Mouse (Mus musculus) heart, adult 9 months (tissue): ENCODE results near the gene Cped1.

ENCODE experiments used
- DNase-seq, 2 experiments: peaks; one replicate each; pipeline ENCODE4 v3.0.0; 2022; ENCODE audit warnings: low spot score in 2 of 2

Gene Cped1

GRCm38 (mm10) chr6:22086056-22086455, 100.3 kb downstream of the Cped1 start:
- DNase-seq, result no peak

- DNase-seq, result peak; percentile 27 to 36
These were observed 102.8 kb downstream of the Cped1 start for GRCm38 (mm10) chr6:22088346-22089064.

DNA sequence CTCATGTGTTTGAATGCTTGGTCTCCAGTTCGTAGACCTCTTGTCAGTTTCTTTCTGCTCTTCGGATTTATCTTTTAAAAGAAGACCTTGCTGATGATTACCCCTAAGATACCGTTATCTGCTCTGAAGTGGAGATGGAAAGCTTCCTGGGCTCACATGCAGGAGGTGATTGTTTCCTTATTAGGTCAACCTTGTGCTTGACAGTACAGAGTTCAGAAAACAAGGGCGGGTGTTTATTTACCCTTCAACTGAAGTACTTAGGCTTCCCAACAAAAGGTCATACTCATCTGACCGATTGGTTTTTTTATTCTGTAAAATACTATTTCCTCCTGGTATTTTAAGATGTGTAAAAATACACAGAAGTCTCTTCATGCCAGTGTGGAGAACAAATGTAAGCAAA, 106.1 kb downstream of the Cped1 start:
- no peak for DNase-seq

DNA sequence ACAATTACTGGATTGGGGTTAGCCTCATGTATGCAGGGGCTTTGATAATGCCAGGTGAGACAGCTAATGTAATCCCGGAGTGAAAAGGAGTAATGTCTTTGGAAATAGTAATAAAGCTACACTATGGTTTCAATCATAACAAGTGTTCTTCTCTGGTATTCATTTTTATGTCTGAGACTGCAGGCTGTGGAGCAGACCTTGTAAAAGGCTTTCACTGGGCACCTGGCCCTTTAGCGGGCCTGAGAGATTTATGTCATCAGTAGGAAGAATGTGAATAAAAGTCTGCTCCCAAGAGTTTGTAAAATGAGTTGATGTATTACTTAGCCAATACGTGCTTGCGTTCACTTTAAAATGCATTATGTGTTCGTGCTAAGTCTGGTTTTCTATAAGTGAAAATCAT, 108.1 kb downstream of the Cped1 start:
- DNase-seq, result no peak

DNA sequence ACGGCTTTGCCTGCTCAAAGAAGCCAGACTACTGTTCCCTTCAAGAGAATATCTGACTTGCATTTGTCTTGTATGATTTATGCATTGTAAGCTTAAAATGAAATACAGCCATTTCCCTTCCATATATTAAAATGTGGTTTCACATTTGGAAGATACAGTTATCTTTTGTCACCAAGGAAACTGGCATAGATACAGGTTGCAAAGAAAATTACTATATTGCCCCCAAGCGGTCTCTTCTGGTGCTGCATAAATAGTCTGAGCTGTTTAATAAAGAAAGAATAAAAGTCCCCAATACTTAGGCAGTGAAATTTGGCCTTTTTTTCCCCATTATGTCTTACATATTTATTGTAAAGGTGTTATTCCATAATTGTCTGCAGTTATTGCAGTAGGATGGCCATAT, 112.0 kb downstream of the Cped1 start:
- peak in 1 of 2 experiments; percentile 30 for DNase-seq

DNA sequence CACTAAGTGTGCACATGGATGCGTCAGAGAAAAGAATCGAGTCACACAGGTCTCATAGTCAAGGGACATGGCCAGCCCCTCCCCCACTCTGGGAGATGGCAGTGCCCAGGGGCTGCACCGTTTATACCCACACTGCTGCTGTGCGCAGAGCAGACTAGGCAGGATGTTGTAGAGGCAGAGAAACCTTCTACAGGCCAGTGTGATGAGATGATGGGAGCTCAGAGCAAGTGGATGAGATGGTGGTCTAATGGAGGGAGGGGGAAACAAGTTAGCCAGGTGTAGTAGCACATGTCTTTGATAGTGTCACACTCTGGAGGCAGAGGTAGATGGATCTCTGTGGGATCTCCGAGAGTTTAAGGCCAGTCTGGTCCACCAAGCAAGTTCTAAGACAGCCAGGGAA, 114.1 kb downstream of the Cped1 start:
- no peak for DNase-seq

- no peak for DNase-seq
These were observed 116.2 kb downstream of the Cped1 start for GRCm38 (mm10) chr6:22101939-22102338.

DNA sequence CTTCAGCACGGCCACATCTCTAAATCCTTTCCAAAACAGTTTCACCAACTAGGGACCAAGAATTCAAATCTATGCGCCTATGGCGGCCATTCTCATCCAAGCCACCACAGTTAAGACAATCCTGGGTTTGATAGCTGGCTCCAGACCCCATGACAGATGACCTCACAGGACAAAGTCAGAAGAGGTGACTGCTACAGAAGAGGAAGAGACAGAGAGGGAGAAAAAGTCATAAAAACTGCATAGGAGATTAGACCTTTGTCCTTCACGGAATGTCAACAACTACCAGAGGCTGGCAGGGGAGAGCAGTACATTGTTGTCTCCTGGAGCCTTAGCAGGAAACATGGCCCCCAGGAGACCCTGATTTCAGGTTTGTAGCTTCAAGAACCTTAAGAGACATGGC, 117.0 kb downstream of the Cped1 start:
- DNase-seq, result no peak

GRCm38 (mm10) chr6:22103713-22104112, 118.0 kb downstream of the Cped1 start:
- DNase-seq, result no peak

DNA sequence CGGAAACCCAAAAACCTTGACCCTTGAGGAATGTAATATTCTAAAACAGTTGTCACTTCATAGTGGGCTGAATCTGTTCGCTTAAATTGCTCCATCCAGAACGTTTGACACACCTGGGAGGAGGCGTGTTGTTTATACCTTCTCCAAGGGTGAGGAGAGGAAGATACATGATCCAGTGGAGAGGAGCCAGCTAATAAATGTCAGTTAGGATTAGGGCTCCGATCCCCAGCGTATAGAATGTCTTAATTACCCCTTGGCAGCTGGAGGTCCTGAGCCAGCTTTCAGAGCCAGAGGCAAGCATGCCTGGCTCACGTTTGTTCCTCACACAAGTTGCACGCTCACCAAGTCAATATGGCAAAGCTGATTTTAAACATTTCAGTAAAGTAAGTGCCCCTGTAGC, 118.5 kb downstream of the Cped1 start:
- no peak for DNase-seq

- DNase-seq, result no peak
These were observed 128.4 kb downstream of the Cped1 start for GRCm38 (mm10) chr6:22114079-22114478.

GRCm38 (mm10) chr6:22116679-22117078, 131.0 kb downstream of the Cped1 start:
- DNase-seq, result no peak

GRCm38 (mm10) chr6:22122080-22122479, 136.4 kb downstream of the Cped1 start:
- peak; percentile 20 to 46 for DNase-seq

DNA sequence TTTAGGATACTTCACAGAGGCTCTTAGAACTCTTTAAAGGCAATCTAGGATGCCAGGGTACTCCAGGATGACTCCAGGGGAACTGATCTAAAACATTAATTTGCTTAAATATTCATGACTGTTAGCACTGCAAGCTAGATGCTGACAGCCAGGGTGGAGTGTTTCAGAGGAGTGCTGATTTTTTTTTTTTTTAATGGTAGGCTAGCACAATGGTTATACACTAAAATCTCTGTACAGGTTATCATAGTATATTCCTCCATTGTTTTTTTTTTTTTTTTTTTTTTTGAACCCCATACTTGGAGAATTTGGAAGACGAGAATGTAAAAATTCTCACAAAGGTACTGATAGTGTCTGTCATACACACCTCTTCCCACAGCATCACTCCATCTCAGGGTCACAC, 137.0 kb downstream of the Cped1 start:
- DNase-seq, result no peak

DNA sequence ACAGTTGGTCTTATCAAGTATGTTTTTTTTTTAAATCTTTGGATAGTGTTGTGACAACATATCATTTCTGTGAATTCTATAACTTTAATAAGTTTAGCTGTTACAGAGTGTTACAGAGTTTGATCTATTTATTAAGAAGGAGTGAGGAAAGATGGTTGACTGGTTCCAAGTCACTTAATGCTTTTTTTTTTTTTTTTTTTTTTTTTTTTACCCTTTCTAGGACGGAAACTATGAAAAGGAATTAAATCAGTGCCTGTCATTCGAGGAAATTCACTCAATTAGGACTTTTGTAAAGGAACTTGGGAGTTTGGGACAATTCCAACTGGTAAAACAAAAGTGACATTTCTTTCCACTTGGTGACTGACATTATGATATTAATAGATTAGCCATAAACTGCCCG, 137.6 kb downstream of the Cped1 start:
- no peak for DNase-seq

DNA sequence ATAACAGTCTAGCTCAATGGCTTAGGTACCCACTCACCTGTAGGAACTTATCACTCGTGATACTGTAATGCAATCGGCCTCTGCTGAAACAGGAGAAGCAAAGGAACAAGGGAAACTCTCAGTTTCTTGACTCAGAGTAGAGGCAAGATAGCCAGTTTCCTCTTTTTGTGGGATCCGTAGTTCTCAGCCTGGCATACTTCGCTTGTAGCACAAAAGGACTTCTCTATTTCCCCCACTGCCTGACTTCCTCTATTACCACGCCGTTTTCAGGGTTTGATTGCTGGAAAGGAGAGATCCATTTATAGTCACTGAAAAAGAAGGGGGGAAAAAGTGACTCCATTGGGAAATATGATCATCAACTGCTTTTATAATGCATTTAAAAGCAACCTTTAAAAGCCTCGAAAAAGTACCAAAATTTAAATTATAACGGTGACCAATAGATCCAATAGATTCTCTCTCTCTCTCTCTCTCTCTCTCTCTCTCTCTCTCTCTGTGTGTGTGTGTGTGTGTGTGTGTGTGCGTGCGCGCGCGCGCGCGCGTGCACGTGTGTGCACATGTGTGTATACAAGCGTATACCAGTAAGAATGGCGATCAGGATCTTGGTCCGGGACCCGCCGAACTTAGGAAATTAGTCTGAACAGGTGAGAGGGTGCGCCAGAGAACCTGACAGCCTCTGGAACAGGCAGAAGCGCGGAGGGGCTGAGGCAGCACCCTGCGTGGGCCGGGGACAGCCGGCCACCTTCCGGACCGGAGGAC, 139.0 kb downstream of the Cped1 start:
- peak in 1 of 2 experiments; percentile 12 for DNase-seq

DNA sequence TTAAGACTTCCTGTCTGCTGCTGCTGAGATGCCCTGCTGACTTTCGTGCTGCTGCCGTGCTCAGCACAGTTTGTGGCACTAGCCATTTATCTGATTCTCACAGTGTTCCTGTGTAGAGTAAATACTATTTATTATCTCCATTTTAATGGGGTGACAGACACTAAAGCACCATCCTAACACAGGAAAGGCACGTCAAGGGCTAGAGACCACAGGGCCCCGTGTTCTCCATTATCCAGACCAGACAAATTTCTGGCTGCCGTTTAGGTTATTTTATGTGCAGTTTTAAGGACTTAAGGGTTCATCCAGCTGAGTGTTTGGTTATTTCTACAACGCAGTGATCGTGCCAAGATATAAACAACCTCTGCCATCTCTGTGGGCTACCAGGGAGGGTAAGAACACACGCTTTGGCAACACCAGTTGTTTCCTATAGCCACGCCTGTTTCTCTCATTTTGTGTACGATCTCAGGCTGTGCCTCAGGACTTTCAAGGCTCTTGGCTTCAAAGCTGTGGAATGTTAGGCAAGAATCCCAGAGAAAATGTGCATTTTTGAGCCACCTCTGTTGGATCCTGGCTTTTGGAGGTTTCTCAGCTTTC, 149.4 kb downstream of the Cped1 start:
- DNase-seq, result no peak

GRCm38 (mm10) chr6:22136805-22137204, 151.1 kb downstream of the Cped1 start:
- no peak for DNase-seq

DNA sequence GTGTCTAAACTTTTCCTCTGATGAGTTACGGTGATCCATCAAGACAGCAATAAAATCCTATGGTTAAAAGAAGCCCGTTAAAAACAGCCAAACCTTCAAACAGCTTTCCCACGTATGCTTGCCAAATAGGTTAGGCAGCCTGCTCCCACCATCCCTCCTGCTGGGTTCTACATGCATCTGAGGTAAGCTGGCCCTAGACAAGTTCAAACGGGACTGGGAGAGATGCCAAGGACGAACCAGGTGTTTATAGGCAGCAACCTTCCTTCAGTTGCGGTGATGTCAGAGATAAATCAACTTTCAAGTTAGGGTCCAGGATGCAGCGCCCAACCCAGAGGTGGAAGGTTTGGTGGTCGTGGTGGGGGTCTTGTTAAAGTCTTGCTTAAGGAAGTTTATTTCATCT, 155.1 kb downstream of the Cped1 start:
- no peak for DNase-seq

- DNase-seq, result no peak
These were observed 161.5 kb downstream of the Cped1 start for GRCm38 (mm10) chr6:22147236-22147635.

DNA sequence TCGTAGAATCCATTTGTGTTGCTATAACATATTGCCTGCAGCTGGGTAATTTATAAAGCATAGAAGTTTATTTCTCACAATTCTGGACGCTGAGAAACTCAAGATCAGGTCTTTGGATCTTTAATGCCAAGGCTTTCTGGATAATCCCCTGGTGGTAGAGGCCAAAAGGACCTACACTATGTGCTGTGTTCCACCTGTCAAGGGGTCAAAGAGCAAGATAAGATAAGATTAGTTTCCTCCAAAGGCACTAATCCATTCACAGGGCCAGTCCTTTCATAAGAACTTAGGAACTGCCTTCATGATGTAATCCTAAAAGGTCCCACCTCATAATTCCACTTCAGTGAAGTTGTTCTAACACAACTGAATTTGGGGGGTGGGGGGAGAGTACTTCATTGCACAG, 162.8 kb downstream of the Cped1 start:
- DNase-seq, result no peak

DNA sequence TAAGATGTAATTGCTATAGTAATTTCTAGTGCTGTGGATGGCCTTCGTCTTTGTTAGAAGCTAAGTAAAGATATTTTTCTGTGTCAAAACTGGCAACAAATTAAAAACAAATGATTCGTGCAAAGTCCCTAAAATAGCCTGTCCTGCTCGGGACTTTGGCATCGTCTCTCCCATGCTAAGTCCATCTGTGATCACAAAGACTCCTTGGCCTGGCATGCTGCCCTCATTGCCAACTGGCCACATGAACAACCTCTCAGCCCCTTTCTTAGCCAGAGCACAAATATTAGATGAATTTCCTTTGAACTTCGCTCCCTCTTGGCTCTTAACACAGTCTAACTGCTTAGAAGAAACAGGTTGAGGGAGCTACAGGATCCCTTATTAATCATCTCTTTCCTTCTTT, 171.7 kb downstream of the Cped1 start:
- DNase-seq, result peak in 1 of 2 experiments; percentile 16

DNA sequence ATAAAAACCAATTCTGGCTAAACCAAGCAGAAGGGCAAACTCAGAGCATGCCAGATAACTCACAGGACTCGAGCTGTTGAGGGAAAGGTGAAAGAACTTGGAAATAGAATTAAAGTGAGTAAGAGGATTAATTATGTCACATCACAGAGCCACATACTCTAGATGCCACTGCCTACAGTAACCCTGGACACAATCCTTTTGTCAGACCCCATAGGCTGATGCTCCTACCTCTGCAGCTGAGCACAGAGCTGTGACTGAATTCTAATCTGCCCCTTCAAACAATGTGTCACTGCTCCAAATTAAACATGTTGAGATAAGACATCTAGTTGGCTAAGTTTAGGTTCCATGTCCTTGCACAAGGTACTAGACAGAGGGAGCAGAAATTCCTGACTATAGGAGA, 176.2 kb downstream of the Cped1 start:
- no peak for DNase-seq
